Mouse (Mus musculus) liver, postnatal 0 days (tissue): ENCODE measurements around the gene Rab11fip3. TPM values are rescaled to one million over a fixed set of nuclear protein-coding genes. Genes with fewer than 3 reads are reported as not detected.

Source experiments
- ATAC-seq: fragments of 200-750 bp; cut with Nextera tagmentation; 2 replicates; pipeline ENCODE4 v1.8.0; 2017; ENCODE audit warnings: mild to moderate bottlenecking, moderate library complexity
- DNase-seq: peaks from one replicate; pipeline ENCODE4 v3.0.0-alpha.2; 2016
- H3K27ac ChIP-seq: fragments of 300-500 bp; sonication (generic); 2 replicates; pipeline ENCODE4 v1.5.1; 2014; ENCODE audit warnings: antibody characterized with exemption, moderate library complexity, mild to moderate bottlenecking, low read depth
- H3K27me3 ChIP-seq: fragments of 300-500 bp; sonication (generic); 2 replicates; pipeline ENCODE4 v1.6.1; 2014; ENCODE audit warnings: low read length, control low read depth, mixed read lengths; ENCODE audit not compliant: insufficient read depth
- H3K36me3 ChIP-seq: fragments of 300-500 bp; sonication (generic); replicated peaks from 2 replicates; pipeline ENCODE4 v1.6.1; 2014; ENCODE audit warnings: mild to moderate bottlenecking, control low read depth, low read length, moderate library complexity, mixed read lengths; ENCODE audit not compliant: insufficient read depth
- H3K4me1 ChIP-seq: fragments of 300-500 bp; sonication (generic); 2 replicates; pipeline ENCODE4 v1.6.1; 2014; ENCODE audit warnings: antibody characterized with exemption, mild to moderate bottlenecking, control low read depth; ENCODE audit not compliant: insufficient read depth
- H3K4me2 ChIP-seq: fragments of 300-500 bp; sonication (generic); 2 replicates; pipeline ENCODE4 v1.6.1; 2014; ENCODE audit warnings: low read depth, mild to moderate bottlenecking, low read length, moderate library complexity, mixed read lengths
- H3K4me3 ChIP-seq: fragments of 300-500 bp; sonication (generic); 2 replicates; pipeline ENCODE4 v1.5.1; 2014; ENCODE audit warnings: low read depth, low read length
- H3K9ac ChIP-seq: fragments of 300-500 bp; sonication (generic); replicated peaks from 2 replicates; pipeline ENCODE4 v1.6.1; 2014; ENCODE audit warnings: mild to moderate bottlenecking, moderate library complexity
- H3K9me3 ChIP-seq: fragments of 300-500 bp; sonication (generic); 2 replicates; pipeline ENCODE4 v1.6.1; 2016; ENCODE audit warnings: mild to moderate bottlenecking, control low read depth, low read length, mixed read lengths
- CTCF ChIP-seq: sonication (generic); IDR thresholded peaks from 2 replicates; pipeline ENCODE4 v1.5.1; 2016; ENCODE audit warnings: antibody characterized with exemption, low read depth
- EP300 ChIP-seq: IDR thresholded peaks from 2 replicates; pipeline ENCODE4 v1.6.1; 2016; ENCODE audit warnings: antibody characterized with exemption, low read depth, mild to moderate bottlenecking
- WGBS: fragments of 180-500 bp; shearing (Covaris S2); extraction: QIAGEN DNeasy Blood & Tissue Kit; methylation state at CpG from one replicate; pipeline ENCODE4 v1.1.7; 2014; ENCODE audit not compliant: insufficient replicate concordance; 5-methylcytosine and 5-hydroxymethylcytosine counted together
- polyA plus RNA-seq: library from polyadenylated mRNA; unstranded; fragments of >200 nt; fragmentation: Nextera tagmentation; extraction: Ambion mirVana; gene quantifications from 2 replicates; pipeline ENCODE4 v1.2.1, GENCODE M21; 2015

The Rab11fip3 gene
- polyA plus RNA-seq, 1 experiment from 2014 or later, result 1.7 TPM

DNA sequence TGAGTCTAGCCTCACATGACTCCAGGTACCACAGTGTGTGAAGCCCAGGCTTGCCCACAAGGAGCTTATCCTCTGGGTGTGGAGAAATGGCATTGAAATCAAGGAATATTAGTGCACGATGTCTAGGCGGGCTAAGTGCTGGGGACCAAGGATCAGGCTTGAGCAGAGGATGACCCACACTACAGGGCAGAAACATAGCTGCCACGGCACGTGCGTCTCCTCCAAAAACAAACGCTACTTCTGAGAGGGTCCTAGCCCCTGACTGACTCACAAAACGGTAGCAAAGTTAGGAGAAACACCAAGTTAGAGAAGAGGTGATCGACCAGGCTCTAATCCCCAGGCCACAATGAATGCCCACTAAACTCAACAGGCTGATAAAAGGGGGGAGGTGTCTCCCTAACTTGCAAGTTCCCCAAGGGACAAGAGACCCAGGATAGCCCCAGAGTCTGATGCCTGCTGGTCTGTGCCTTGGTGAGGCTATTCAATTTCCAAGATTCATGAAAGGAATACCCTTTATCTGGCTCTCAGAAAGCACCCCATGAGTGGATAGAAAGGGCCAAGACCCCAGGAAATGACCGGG lies 25.3 kb upstream of the Rab11fip3 start:
- H3K36me3 ChIP-seq, result no peaks in the 10 kb centered on the region
- no peak overlapping the region for H3K27ac ChIP-seq
- peaks cover 12% of the 10 kb centered on the region for H3K4me1 ChIP-seq
- no peaks in the 10 kb centered on the region for H3K27me3 ChIP-seq
- H3K9ac ChIP-seq, result peak overlapping the region; percentile 63
- DNase-seq (no peak), ATAC-seq (no peak)
- TF ChIP-seq EP300 (no peak), CTCF (no peak)
- peak overlapping the region; percentile 50 for H3K4me3 ChIP-seq
- H3K4me2 ChIP-seq, result peak overlapping the region; percentile 85
- 34% methylated on average over 9 of the region's 9 CpGs for WGBS
- H3K9me3 ChIP-seq, result no peaks in the 10 kb centered on the region

DNA sequence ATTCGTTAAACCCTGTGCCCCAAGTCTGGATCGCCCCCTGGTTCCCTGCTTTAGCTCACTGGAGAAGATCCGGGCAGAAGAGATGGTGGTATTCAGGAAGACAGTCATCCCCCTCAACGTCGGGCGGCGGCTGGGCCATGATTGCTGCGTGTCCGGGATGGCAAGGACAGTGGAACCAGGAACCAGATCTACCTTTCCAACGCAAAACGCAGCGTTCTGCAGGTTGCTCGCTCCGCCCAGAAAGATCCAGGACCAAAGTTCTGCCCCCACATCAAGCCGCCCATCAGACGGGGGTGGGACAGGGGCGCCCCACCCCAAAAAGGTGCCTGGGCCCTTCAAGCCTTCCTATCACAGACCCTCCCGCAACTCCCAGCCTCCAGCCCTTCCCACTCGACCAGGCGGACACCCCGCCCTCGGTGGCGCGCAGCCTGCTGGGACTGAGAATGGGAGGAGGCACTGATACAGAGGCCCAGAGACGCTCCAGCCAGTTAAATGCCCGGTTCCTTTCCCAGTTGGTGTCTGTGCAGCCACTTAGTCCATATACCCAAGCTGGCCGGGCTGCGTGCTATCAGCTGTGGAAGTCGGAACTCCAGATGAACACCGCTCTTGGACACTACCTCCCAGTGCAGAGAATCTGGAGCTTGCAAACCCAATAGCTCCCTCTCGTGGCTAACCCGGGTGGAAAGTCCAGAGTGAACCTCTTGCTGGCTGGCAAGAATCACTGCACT lies 20.7 kb upstream of the Rab11fip3 start, which contains the start of gene Decr2:
Gene Decr2, minus strand, starts transcription at position 433 of the 728 bp plus-strand sequence.
- no peak for TF ChIP-seq EP300
- peak; percentile 89 for TF ChIP-seq CTCF
- peak within 1 kb of the TSS; percentile 76 for H3K27ac ChIP-seq
- 2% methylated on average over 32 of the region's 32 CpGs for WGBS

DNA sequence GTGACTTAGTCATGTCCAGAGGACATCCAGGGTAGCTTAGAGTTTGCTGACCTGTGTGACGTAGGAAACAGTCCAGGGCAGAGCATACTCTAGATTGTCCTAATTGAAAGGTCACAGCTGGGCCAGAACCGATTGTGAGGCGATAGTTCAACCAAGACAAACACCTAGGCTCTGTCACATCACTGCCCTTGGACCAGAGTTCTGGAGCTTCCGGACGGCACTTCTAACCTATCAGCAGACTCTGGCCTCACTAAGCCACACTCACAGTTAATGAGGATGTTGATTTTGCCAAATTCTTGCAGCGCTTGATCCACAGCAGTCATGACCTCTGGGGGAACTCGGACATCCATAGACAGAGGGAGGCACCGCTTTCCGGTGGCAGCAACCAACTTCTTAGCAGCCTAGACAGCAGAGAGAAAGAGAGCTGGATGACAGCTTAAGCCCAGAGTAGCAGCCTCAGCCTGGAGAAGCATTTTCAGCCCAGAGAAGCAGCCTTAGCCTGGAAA lies 17.8 kb upstream of the Rab11fip3 start:
- Histone ChIP-seq H3K9ac (no peak overlapping the region), H3K36me3 (peaks cover 14% of the 10 kb centered on the region), H3K4me2 (no peak overlapping the region), H3K9me3 (no peaks in the 10 kb centered on the region), H3K27ac (peak overlapping the region; percentile 51), H3K4me3 (no peak overlapping the region), H3K4me1 (0 out of 2 replicates have a peak, but pooled peaks cover 2% of the 10 kb centered on the region), H3K27me3 (no peaks in the 10 kb centered on the region)
- DNase-seq (no peak), ATAC-seq (peak; percentile 55)
- 78% methylated on average over 9 of the region's 9 CpGs for WGBS
- no peak for TF ChIP-seq EP300
- no peak for TF ChIP-seq CTCF

More for the DNA sequence above, 20.7 kb upstream of the Rab11fip3 start, which contains the start of gene Decr2:
- Histone ChIP-seq H3K27me3 (no peaks in the 10 kb centered on the region), H3K4me1 (peaks cover 8% of the 10 kb centered on the region), H3K4me2 (peak within 1 kb of the TSS; percentile 85), H3K4me3 (peak within 1 kb of the TSS; percentile 57), H3K36me3 (peaks cover 5% of the 10 kb centered on the region; the same call in 1 of the 2 replicates), H3K9ac (peak within 1 kb of the TSS; percentile 56), H3K9me3 (no peaks in the 10 kb centered on the region)
- DNase-seq, result peak; percentile 87
- ATAC-seq, result peak; percentile 91

DNA sequence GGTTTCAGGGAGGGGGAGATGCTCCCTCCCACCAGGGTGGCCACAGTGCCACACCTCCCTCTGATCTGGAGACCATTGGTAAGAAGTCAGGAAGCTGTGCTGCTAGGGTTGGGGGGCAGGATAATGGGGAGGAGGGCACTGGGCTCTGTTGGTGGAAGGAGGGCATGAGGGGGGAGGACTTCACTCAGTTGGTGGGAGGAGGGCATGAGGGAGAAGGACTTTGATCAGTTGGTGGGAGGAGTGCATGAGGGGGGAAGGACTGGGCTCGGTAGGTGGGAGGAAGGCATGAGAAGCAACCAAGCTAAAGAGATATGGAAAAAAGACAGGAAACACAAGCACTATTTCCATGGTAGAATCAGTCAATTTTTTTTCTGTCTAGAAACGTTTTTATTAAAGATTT lies 11.5 kb upstream of the Rab11fip3 start:
- no peaks in the 10 kb centered on the region for H3K4me1 ChIP-seq
- H3K9me3 ChIP-seq, result no peaks in the 10 kb centered on the region
- no peak overlapping the region for H3K4me3 ChIP-seq
- ATAC-seq (no peak), DNase-seq (no peak)
- TF ChIP-seq EP300, result no peak
- no peak for TF ChIP-seq CTCF
- no peak overlapping the region for H3K27ac ChIP-seq
- 26% methylated on average over 2 of the region's 2 CpGs for WGBS
- no peak overlapping the region for H3K9ac ChIP-seq
- H3K36me3 ChIP-seq, result peaks cover 10% of the 10 kb centered on the region
- H3K27me3 ChIP-seq, result no peaks in the 10 kb centered on the region
- H3K4me2 ChIP-seq, result no peak overlapping the region

DNA sequence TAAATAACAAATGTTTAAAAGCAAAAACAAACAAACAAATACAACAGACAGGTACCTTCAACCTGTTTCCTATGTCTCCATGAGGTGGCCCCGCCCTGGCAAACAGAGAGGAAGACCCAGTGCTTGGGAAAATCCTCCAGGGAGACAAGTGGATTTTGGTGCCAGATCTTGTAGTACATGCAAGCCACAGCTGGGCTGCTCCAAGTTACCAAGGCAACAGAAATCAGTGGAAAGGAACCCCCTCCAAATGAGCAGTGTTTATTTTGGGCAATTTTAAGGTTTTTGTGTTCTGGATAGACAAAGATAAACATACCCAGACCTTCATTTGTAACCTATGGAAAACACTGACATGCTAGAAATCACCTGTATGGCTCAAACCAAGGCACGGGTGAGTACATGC lies 9.5 kb upstream of the Rab11fip3 start:
- DNase-seq, result no peak
- Histone ChIP-seq H3K4me3 (no peak overlapping the region), H3K9ac (no peak overlapping the region), H3K9me3 (no peaks in the 10 kb centered on the region), H3K27ac (no peak overlapping the region), H3K27me3 (0 out of 2 replicates have a peak, but pooled peaks cover 4% of the 10 kb centered on the region), H3K4me1 (no peaks in the 10 kb centered on the region), H3K4me2 (no peak overlapping the region), H3K36me3 (peaks cover 5% of the 10 kb centered on the region)
- 70% methylated on average over 2 of the region's 2 CpGs for WGBS
- ATAC-seq, result no peak
- TF ChIP-seq EP300 (no peak), CTCF (no peak)

DNA sequence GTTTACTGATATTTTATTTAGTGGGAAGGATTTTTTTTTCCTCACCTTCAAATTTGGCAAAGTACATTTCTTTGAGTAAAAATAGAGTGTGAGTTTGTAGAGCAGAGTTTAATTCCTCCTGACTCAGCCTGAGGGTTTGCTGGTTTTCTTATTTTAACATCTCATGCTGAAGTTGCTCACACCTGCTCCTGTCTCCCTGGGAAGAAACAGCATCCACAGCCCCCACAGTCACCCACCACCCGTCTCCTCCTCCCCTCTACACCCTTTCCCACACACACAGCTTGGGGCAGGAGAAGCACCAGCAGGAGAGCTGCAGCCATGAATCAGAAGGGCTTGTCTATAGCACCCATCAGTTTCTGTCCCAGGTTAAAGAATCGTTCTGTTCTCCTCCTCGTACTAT lies 5.9 kb upstream of the Rab11fip3 start:
- TF ChIP-seq CTCF (no peak), EP300 (no peak)
- Histone ChIP-seq H3K4me2 (no peak overlapping the region), H3K27ac (no peak overlapping the region), H3K36me3 (no peaks in the 10 kb centered on the region), H3K9ac (no peak overlapping the region), H3K27me3 (0 out of 2 replicates have a peak, but pooled peaks cover 8% of the 10 kb centered on the region), H3K4me1 (peaks cover under 1% of the 10 kb centered on the region; the same call in 1 of the 2 replicates), H3K4me3 (no peak overlapping the region), H3K9me3 (no peaks in the 10 kb centered on the region)
- no peak for ATAC-seq
- WGBS, result 60% methylated on average over 3 of the region's 3 CpGs
- no peak for DNase-seq
